Mouse (Mus musculus) stomach, embryonic 14.5 days (tissue): ENCODE results near the gene Tmem120b. TPM values are rescaled to one million over a fixed set of nuclear protein-coding genes. Genes with fewer than 3 reads are reported as not detected.
A peak's percentile ranks its signal among the peaks of the same experiment; 100 is the strongest.

Experiments
- ATAC-seq: fragments of 200-750 bp; cut with Nextera tagmentation; 2 replicates; pipeline ENCODE4 v1.8.0; 2017; ENCODE audit warnings: low read depth, moderate TSS enrichment; ENCODE audit not compliant: insufficient number of reproducible peaks, insufficient read depth, low FRiP score
- H3K27ac ChIP-seq: fragments of 300-500 bp; sonication (generic); 2 replicates; pipeline ENCODE4 v1.5.1; 2014; ENCODE audit warnings: mild to moderate bottlenecking, low read length, moderate library complexity, mixed read lengths
- H3K27me3 ChIP-seq: fragments of 300-500 bp; sonication (generic); 2 replicates; pipeline ENCODE4 v1.6.1; 2014; ENCODE audit warnings: low read length, control low read depth, mixed read lengths; ENCODE audit not compliant: control insufficient read depth, insufficient read depth
- H3K36me3 ChIP-seq: fragments of 300-500 bp; sonication (generic); 2 replicates; pipeline ENCODE4 v1.6.1; 2014; ENCODE audit warnings: mild to moderate bottlenecking, control low read depth, low read length, moderate library complexity, mixed read lengths; ENCODE audit not compliant: control insufficient read depth, insufficient read depth
- H3K4me1 ChIP-seq: fragments of 300-500 bp; sonication (generic); 2 replicates; pipeline ENCODE4 v1.6.1; 2014; ENCODE audit warnings: low read length, control low read depth, mixed read lengths; ENCODE audit not compliant: control insufficient read depth, insufficient read depth
- H3K4me2 ChIP-seq: fragments of 300-500 bp; sonication (generic); replicated peaks from 2 replicates; pipeline ENCODE4 v1.6.1; 2014; ENCODE audit warnings: low read depth, low read length, control low read depth
- H3K4me3 ChIP-seq: fragments of 300-500 bp; sonication (generic); 2 replicates; pipeline ENCODE4 v1.5.1; 2014; ENCODE audit warnings: low read depth, low read length, control low read depth
- H3K9ac ChIP-seq: fragments of 300-500 bp; sonication (generic); replicated peaks from 2 replicates; pipeline ENCODE4 v1.6.1; 2014; ENCODE audit warnings: low read depth, mild to moderate bottlenecking, control low read depth, low read length, moderate library complexity, mixed read lengths
- H3K9me3 ChIP-seq: fragments of 300-500 bp; sonication (generic); 2 replicates; pipeline ENCODE4 v1.6.1; 2016; ENCODE audit warnings: low read depth, low read length, control low read depth; ENCODE audit not compliant: control insufficient read depth
- WGBS: fragments of 180-500 bp; shearing (Covaris S2); extraction: QIAGEN DNeasy Blood & Tissue Kit; methylation state at CpG from one replicate; pipeline ENCODE4 v1.1.7; 2014; 5-methylcytosine and 5-hydroxymethylcytosine counted together
- polyA plus RNA-seq: library from polyadenylated mRNA; unstranded; fragments of >200 nt; fragmentation: Nextera tagmentation; extraction: Ambion mirVana; gene quantifications from 2 replicates; pipeline ENCODE4 v1.2.1, GENCODE M21; 2014

Gene Tmem120b
- polyA plus RNA-seq, 1 experiment from 2014 or later: 9.3 TPM

DNA sequence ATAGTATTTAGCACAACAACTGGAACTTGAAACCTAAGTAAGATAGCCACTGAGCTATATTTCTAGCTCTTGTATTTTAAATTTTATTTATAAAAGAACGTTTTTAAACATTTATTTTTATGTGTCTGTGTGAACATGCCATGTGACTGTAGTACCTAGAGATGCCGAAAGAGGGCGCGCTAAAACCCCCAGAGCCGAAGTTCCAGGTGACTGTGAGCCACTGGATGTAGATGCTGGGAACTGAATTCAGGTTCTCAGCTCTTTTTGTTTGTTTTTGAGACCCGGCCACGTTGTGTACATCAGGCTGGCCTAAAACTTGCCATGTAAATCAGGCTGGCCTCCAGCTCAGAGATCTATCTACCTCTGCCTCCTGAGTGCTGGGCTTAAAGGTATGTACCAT is 24.4 kb upstream of the Tmem120b start:
- no peak overlapping the region for H3K4me3 ChIP-seq
- H3K4me1 ChIP-seq: no peaks in the 10 kb centered on the region
- H3K27ac ChIP-seq: no peak overlapping the region
- H3K4me2 ChIP-seq: no peak overlapping the region
- H3K9ac ChIP-seq: no peak overlapping the region
- H3K27me3 ChIP-seq: no peaks in the 10 kb centered on the region
- WGBS: 20% methylated on average over 7 of the region's 7 CpGs
- H3K9me3 ChIP-seq: no peaks in the 10 kb centered on the region
- no peak for ATAC-seq
- no peaks in the 10 kb centered on the region for H3K36me3 ChIP-seq

DNA sequence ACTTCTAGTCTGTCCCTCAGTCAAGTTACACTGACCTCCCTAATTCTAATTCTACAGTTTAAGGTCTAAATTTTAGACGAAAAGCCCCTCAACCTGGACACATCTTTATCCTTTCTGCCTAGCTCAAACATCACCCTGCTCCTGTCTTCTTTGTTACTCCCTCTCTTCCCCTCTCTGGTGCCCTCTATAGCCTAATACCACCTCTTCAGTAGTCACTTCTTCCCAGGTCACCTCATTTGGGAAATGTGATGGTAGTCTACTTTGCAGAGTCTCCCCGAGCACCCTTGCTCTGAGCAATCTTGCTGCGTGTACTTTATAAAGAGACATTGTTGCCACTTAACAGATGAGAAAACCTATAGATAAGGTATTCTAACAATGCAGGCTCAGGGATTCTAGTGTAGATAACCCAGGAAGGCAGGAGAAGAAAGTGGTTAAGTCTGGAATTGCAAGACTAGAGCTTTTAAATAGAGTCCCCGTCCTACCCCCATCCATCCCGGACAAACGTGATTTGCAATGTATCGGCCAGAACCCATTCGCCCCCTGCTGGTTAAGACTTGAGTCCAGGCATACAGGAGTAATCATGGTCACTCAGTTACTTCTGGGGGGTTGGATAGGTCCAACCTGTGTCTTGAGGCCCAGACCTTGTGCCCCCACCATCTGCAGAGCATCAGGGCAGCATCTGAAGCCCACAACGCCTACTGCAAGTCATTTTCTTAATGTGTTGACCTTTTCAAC is 22.5 kb upstream of the Tmem120b start:
- H3K9me3 ChIP-seq: no peaks in the 10 kb centered on the region
- H3K9ac ChIP-seq: no peak overlapping the region
- no peak overlapping the region for H3K4me2 ChIP-seq
- no peaks in the 10 kb centered on the region for H3K27me3 ChIP-seq
- no peak overlapping the region for H3K27ac ChIP-seq
- no peaks in the 10 kb centered on the region for H3K36me3 ChIP-seq
- H3K4me1 ChIP-seq: peaks cover 6% of the 10 kb centered on the region; the same call in 1 of the 2 replicates
- no peak for ATAC-seq
- 26% methylated on average over 9 of the region's 9 CpGs for WGBS
- H3K4me3 ChIP-seq: no peak overlapping the region

DNA sequence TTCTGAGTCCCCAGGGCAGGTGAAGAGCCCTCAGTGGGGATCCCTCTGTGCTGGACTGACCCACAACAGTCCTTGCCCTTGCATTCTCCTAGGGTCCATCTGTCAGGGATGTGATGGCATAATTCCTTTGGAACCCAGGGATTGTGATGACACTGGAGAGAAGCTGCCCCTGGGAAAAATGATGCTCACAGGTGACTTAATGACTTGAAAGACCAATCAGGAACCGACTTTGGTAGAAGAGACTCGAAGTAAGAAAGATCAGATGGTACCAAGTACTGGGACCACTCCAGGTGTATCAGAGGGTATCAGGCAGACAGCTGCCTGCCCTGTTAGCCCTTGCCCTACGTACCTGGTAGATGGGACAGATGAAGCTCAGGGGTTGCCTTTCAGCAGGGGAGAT is 21.3 kb upstream of the Tmem120b start, which contains the start of gene Morn3:
Gene Morn3 (minus strand): TSS at position 101 of the 400 bp plus-strand sequence.
- H3K4me2 ChIP-seq: no peak within 1 kb of the TSS
- no peaks in the 10 kb centered on the region for H3K9me3 ChIP-seq
- H3K9ac ChIP-seq: no peak within 1 kb of the TSS
- no peaks in the 10 kb centered on the region for H3K36me3 ChIP-seq
- WGBS: 86% methylated on average over 3 of the region's 3 CpGs
- H3K4me3 ChIP-seq: no peak within 1 kb of the TSS
- ATAC-seq: no peak
- no peaks in the 10 kb centered on the region for H3K27me3 ChIP-seq
- H3K27ac ChIP-seq: no peak within 1 kb of the TSS
- H3K4me1 ChIP-seq: peaks cover 6% of the 10 kb centered on the region; the same call in 1 of the 2 replicates

DNA sequence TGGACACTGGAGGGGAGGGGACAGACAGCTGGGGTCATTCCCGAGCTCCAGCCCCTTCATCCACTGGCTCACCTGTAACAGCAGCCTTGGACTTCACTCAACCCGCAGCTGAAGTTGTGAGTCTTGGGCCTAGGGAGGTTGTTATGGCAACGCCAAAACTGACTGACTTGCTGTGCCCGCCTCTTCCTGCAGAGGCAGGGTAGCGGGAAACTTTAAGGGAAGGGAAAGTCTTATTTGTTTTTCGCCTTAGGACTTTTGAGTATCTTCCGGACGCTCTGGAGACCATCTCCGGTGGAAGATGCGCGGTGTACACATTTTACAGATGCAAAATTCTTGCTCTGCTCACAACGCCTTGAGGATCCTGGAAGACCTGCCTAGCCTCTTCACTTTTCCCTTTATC is 18.9 kb upstream of the Tmem120b start:
- WGBS: 7% methylated on average over 12 of the region's 12 CpGs
- peak; percentile 54; the same call in 1 of the 2 replicates for ATAC-seq
- no peaks in the 10 kb centered on the region for H3K36me3 ChIP-seq
- no peak overlapping the region for H3K4me3 ChIP-seq
- no peaks in the 10 kb centered on the region for H3K9me3 ChIP-seq
- H3K4me2 ChIP-seq: peak overlapping the region; percentile 43
- H3K27me3 ChIP-seq: no peaks in the 10 kb centered on the region
- H3K9ac ChIP-seq: peak overlapping the region; percentile 30; the same call in 1 of the 2 replicates
- peaks cover 6% of the 10 kb centered on the region; the same call in 1 of the 2 replicates for H3K4me1 ChIP-seq
- H3K27ac ChIP-seq: no peak overlapping the region

DNA sequence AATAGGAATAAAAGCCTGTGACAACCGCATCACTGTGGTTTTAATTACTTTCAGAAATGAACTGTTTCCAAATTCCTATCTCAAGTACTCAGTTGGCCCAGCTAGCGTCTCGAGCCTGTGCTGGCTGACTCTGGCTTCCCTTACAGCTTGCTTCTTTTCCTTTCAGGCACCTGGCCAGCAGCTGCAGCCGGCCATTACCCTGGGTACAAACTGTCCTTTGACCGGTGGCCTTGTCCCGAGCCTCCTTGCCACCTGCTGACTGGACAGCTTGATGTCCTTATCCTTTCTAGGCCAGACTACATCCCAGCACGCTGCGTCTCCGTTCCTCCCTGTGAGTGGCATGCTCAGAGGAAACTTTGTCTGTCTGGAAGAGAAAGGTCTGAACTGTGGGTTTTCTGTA is 17.3 kb upstream of the Tmem120b start:
- H3K36me3 ChIP-seq: no peaks in the 10 kb centered on the region
- no peak for ATAC-seq
- H3K9ac ChIP-seq: no peak overlapping the region
- H3K4me1 ChIP-seq: peaks cover 6% of the 10 kb centered on the region; the same call in 1 of the 2 replicates
- WGBS: 87% methylated on average over 9 of the region's 9 CpGs
- H3K9me3 ChIP-seq: no peaks in the 10 kb centered on the region
- H3K4me2 ChIP-seq: no peak overlapping the region
- no peak overlapping the region for H3K27ac ChIP-seq
- no peak overlapping the region for H3K4me3 ChIP-seq
- no peaks in the 10 kb centered on the region for H3K27me3 ChIP-seq

DNA sequence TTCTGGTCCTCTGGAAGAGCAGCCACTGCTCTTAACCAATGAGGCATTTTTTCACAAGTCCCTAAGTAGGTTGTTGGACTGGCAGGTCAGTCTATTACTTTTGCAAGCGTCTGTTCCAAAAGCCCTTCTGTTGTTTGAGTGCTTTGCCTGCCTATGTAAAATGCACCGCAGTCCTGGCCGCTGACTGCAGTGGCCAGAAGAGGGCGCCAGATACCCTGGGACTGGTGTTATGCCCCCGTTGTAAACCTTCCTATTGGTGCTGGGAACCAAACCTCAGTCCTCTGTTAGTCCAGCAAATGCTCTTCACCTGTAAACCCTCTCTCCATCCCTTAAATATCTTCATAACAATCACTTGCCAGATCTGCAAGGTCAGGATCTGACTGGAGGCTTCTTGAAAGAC is 16.5 kb upstream of the Tmem120b start:
- Histone ChIP-seq H3K27ac (no peak overlapping the region), H3K9me3 (no peaks in the 10 kb centered on the region), H3K4me1 (peaks cover 6% of the 10 kb centered on the region; the same call in 1 of the 2 replicates), H3K4me3 (no peak overlapping the region), H3K4me2 (no peak overlapping the region), H3K36me3 (no peaks in the 10 kb centered on the region), H3K27me3 (no peaks in the 10 kb centered on the region), H3K9ac (no peak overlapping the region)
- no peak for ATAC-seq
- 74% methylated on average over 5 of the region's 5 CpGs for WGBS

DNA sequence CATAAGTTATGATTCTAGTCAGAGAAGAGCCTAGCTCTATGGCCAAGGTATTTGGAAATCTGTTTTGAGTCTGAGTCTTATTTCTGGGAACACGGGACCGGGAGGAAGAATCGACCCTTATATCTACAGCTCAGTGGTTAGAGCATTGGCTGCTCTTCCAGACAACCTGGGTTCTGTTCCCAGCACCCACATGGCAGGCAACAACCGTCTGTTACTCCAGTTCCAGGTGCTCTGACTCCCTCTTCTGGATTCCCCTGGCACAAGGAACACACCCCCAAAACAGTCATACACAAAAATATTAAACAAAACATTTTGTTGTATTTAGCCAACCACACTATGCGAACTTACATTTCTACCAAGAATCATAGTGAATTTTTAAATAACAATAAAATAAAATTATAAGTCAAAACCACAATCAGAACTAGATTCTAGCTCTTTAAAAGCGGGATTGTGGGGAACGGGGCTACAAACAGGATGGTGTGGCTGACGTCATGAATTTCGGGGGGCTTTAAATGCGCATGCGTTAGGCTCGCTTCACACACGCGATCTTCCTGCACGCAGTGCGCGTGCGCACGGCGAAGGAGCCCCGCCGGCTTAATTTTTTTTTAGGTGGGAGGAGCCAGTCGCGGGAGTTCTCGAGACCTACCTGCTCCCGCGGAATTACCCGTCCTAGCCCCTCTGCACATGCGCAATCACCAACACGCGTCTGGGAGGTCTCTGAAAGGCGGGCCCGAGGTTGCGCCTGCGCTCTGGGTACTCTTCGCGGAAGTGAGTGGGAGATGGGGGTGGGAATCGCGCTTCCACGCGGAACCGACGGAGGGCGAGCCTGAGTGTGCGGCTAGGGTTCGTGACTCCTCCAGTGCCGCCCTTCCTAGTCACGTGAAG is 10.6 kb upstream of the Tmem120b start:
- Histone ChIP-seq H3K4me1 (0 out of 2 replicates have a peak, but pooled peaks cover 9% of the 10 kb centered on the region), H3K9ac (peak overlapping the region; percentile 4; the same call in 1 of the 2 replicates), H3K4me2 (peak overlapping the region; percentile 37), H3K4me3 (peak overlapping the region; percentile 21), H3K36me3 (no peaks in the 10 kb centered on the region), H3K27me3 (no peaks in the 10 kb centered on the region), H3K27ac (peak overlapping the region; percentile 44; the same call in 1 of the 2 replicates), H3K9me3 (no peaks in the 10 kb centered on the region)
- 8% methylated on average over 48 of the region's 48 CpGs for WGBS
- peak; percentile 96 for ATAC-seq
